Mouse (Mus musculus) spleen, adult 2 months (tissue): ENCODE results near the gene Ddx19a. TPM values are rescaled to one million over a fixed set of nuclear protein-coding genes. Genes with fewer than 3 reads are reported as not detected.
"Not testable (repeated sequence)": the region's sequence is repeated elsewhere in the genome, so short reads cannot be mapped to it uniquely, and the experiment has no call there.

Experiments used
- DNase-seq, 2 experiments: peaks; one replicate each; pipeline versions ENCODE4 v3.0.0 to v3.0.0-alpha.2; 2012 to 2021; ENCODE audit warnings: low spot score in 2 of 2, low read depth in 1 of 2
- H3K27ac ChIP-seq: fragments of 200-500 bp; 2 replicates; pipeline ENCODE4 v1.5.1; 2012; ENCODE audit warnings: low read length, inconsistent platforms; ENCODE audit not compliant: insufficient read depth
- H3K27me3 ChIP-seq: fragments of 200-500 bp; 2 replicates; pipeline ENCODE4 v1.6.1; 2012; ENCODE audit warnings: mild to moderate bottlenecking, moderate library complexity, low read length, inconsistent platforms; ENCODE audit not compliant: control insufficient read depth, insufficient read depth
- H3K36me3 ChIP-seq: fragments of 200-500 bp; 2 replicates; pipeline ENCODE4 v1.6.1; 2012; ENCODE audit warnings: mild to moderate bottlenecking, low read length, inconsistent platforms; ENCODE audit not compliant: control insufficient read depth, insufficient read depth
- H3K4me1 ChIP-seq: fragments of 200-500 bp; 2 replicates; pipeline ENCODE4 v1.6.1; 2011; ENCODE audit warnings: inconsistent platforms; ENCODE audit not compliant: control insufficient read depth, insufficient read depth, insufficient read length
- H3K4me3 ChIP-seq: fragments of 200-500 bp; 2 replicates; pipeline ENCODE4 v1.5.1; 2011; ENCODE audit warnings: mild to moderate bottlenecking, inconsistent platforms; ENCODE audit not compliant: insufficient read depth, insufficient read length; ENCODE audit errors: extremely low read depth
- CTCF ChIP-seq: fragments of 200-500 bp; IDR thresholded peaks from 2 replicates; pipeline ENCODE4 v1.5.1; 2011; ENCODE audit warnings: mild to moderate bottlenecking, inconsistent platforms; ENCODE audit not compliant: insufficient read depth, insufficient read length, insufficient replicate concordance; ENCODE audit errors: extremely low read depth
- POLR2A ChIP-seq: fragments of 200-500 bp; IDR thresholded peaks from 2 replicates; pipeline ENCODE4 v1.6.1; 2011; ENCODE audit warnings: low read depth, low read length, inconsistent platforms
- WGBS: fragments of 180-500 bp; shearing (Covaris S2); methylation state at CpG from one replicate; pipeline ENCODE4 v1.1.7; 2018; 5-methylcytosine and 5-hydroxymethylcytosine counted together
- polyA plus RNA-seq: library from polyadenylated mRNA; depleted of rRNA; stranded (reverse); fragments of >200 nt; gene quantifications from 2 replicates; pipeline ENCODE4 v1.2.3, GENCODE M21; 2012

The Ddx19a gene
- polyA plus RNA-seq, 1 experiment = 23.5 TPM

- Histone ChIP-seq H3K4me1 (peaks cover 4% of the 10 kb centered on the region; the same call in 1 of the 2 replicates), H3K4me3 (peak overlapping the region; percentile 100), H3K36me3 (0 out of 2 replicates have a peak, but pooled peaks cover 5% of the 10 kb centered on the region), H3K27ac (peak overlapping the region; percentile 88), H3K27me3 (no peaks in the 10 kb centered on the region)
- WGBS = 36% methylated on average over 16 of the region's 16 CpGs
- no peak for TF ChIP-seq POLR2A
- TF ChIP-seq CTCF = no peak
- DNase-seq = no peak
Observed at GRCm38 (mm10) chr8:110996641-110997430, 764 bp downstream of the Ddx19a start.

GRCm38 (mm10) chr8:110990017-110990416, 7.6 kb downstream of the Ddx19a start:
- Histone ChIP-seq H3K27me3 (no peaks in the 10 kb centered on the region), H3K4me3 (no peak overlapping the region), H3K36me3 (peaks cover 25% of the 10 kb centered on the region), H3K27ac (no peak overlapping the region), H3K4me1 (no peaks in the 10 kb centered on the region)
- no peak for TF ChIP-seq POLR2A
- TF ChIP-seq CTCF = no peak
- WGBS = 81% methylated on average over 9 of the region's 9 CpGs
- DNase-seq = no peak

GRCm38 (mm10) chr8:110987805-110988744, 9.5 kb downstream of the Ddx19a start:
- H3K4me1 ChIP-seq = no peaks in the 10 kb centered on the region
- peak in 1 of 2 experiments; percentile 17 for DNase-seq
- no peak for TF ChIP-seq POLR2A
- TF ChIP-seq CTCF = no peak
- 28% methylated on average over 8 of the region's 8 CpGs for WGBS
- no peak overlapping the region for H3K4me3 ChIP-seq
- H3K27me3 ChIP-seq = no peaks in the 10 kb centered on the region
- peaks cover 32% of the 10 kb centered on the region for H3K36me3 ChIP-seq
- H3K27ac ChIP-seq = no peak overlapping the region

GRCm38 (mm10) chr8:110981304-110981703, 16.3 kb downstream of the Ddx19a start:
- DNase-seq = no peak
- Histone ChIP-seq H3K36me3 (peaks cover 26% of the 10 kb centered on the region), H3K4me3 (no peak overlapping the region), H3K27ac (no peak overlapping the region), H3K4me1 (no peaks in the 10 kb centered on the region), H3K27me3 (no peaks in the 10 kb centered on the region)
- TF ChIP-seq CTCF (no peak), POLR2A (no peak)
- 57% methylated on average over 2 of the region's 2 CpGs for WGBS

- not testable (repeated sequence) for H3K4me3 ChIP-seq, H3K27ac ChIP-seq, DNase-seq, H3K27me3 ChIP-seq, H3K4me1 ChIP-seq
- peaks cover 24% of the 10 kb centered on the region for H3K36me3 ChIP-seq
- WGBS = 85% methylated on average over 2 of the region's 2 CpGs
Observed at GRCm38 (mm10) chr8:110977987-110978386, 19.6 kb downstream of the Ddx19a start.

- H3K4me1 ChIP-seq, DNase-seq, H3K27ac ChIP-seq, H3K4me3 ChIP-seq, H3K27me3 ChIP-seq: not testable (repeated sequence)
- whole genome bisulfite sequencing = 97% methylated on average over 8 of the region's 8 CpGs
- H3K36me3 ChIP-seq = peaks cover 23% of the 10 kb centered on the region
Observed at GRCm38 (mm10) chr8:110976532-110976931, 21.1 kb downstream of the Ddx19a start.
